Mouse (Mus musculus): Measurements from ENCODE around the gene Dis3l2. TPM values are rescaled to one million over a fixed set of nuclear protein-coding genes. Genes with fewer than 3 reads are reported as not detected.
A peak's percentile ranks its signal among the peaks of the same experiment; 100 is the strongest.

The Dis3l2 gene
- total RNA-seq, 2 experiments from 2014 or later = 16.0 TPM

DNA sequence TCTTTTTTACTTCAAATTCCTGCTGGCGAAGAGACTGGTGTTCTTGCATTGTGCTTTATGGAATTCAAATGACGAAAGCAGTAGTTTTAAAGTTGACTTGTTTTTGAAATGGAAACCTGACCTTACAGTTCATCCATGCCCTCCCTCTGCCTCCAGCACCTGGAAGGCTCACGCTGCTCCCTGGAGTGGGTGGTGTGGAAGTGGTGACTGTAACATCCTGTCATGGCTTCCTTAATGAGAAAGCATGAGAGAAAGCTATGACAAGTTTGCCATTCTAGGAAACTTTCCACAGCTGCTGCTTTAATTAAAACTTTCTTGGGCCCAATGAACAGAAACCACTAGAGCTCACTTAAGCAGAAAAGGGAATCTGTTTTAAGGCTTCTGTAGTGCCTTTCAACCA is 210.3 kb downstream of the Dis3l2 start:
- DNase-seq = no peak
- intact Hi-C loops (cut with DNase I) = no loop called here

DNA sequence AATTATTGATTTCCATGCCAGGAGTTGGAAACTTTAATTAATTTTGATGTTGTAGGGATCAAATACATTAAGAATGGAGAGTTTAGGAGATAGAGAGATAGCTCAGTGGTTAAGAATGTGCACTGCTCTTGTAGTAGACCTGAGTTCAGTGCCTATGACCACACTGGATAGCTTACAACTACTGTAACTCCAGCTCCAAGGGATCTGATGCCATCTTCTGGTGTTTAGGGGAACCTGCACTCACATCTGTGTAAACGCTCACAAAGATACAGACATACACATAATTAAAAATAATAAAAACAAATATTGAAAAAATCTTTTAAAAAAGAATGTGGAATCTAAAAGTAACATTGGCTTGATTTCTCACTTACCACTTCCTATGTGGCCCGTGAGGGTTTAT is 211.1 kb downstream of the Dis3l2 start:
- no peak for DNase-seq
- intact Hi-C loops (cut with DNase I) = no loop called here

DNA sequence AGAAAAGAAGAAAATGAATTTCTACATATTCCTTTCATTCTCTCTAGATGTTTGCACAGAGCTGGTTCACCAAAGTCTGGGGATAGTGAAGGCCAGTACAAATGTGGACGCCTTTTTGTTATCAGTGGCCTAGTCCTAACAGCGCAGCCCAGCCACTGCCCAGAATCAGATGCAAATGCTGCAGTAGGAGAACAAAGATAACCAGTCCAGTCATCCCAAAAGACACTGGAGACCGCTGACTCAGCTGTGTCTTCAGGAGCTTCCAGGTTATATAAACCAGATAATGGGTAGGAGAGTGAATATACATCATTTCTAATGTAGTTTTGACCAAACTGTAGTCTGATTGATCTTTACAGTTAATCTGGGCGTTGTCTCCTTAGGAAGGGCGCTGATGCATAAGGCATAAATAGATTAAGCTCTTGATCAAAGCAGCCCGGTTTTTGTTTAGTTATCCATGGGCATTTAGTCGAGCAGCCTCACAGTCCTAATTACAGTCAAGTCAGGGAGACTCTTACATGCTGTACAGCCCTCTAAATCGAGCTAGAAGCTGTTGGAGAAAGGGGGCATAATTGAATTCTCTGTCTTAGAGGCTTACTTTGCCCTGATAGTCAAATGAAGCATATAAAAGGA is 212.9 kb downstream of the Dis3l2 start:
- DNase-seq = no peak
- intact Hi-C loops (cut with DNase I) = no loop called here

DNA sequence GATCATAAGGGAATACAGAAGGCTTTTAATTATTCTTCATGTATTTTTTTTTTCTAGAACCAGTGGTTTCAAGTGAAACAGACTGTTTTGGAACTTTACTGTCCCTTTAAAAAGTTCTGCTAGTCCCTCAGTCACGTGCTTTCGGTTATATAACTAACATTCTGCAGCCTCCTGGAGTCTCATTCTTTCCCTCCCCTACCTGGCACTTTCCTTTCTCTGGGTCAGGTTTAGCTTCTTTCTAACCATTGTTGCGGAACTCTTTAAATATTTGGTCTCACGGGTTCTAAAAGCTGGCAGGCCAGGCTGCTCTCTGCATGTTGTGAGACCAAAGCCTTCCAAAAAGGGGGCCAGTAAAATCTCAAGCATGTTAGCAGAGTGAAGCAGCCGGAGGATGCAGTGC is 222.2 kb downstream of the Dis3l2 start:
- intact Hi-C loops (cut with DNase I) = no loop called here
- no peak for DNase-seq

DNA sequence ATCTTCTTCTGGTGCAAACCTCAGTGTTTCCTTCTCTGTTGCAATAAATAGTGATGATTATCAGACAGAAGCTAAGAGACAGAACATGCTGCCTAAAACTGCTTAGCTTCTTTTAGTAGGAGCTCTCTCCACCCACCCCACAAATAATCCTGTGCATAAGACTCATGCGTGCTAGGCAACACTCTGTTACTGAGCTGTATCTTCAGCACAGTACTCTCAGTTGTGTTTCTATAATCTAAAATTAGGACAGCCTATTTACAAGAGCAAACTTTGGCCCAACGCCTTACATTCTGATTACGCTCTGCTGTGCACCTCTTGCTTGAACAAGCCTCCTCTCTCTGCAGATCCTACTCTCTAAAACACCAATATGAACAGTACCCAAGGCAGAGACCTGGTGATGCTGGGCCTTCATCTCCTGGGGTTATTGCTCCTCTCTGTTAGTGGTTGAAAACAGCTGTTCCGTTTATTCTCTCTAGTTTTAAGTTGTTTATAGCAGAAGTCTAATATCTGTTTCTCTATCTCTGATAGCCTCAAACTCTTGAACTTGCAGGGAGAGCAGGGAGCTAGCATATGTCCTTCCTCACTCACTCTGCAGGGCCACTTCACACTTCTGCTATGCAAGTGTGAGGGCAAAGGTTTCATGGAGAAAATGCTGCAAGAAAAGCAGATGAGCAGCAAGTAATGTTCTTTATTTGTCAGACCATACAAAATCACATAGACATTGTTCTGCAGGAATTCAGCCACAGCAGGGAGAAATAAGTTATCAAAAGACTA is 228.2 kb downstream of the Dis3l2 start:
- DNase-seq = peak; percentile 29 to 40
- intact Hi-C loops (cut with DNase I) = no loop called here

DNA sequence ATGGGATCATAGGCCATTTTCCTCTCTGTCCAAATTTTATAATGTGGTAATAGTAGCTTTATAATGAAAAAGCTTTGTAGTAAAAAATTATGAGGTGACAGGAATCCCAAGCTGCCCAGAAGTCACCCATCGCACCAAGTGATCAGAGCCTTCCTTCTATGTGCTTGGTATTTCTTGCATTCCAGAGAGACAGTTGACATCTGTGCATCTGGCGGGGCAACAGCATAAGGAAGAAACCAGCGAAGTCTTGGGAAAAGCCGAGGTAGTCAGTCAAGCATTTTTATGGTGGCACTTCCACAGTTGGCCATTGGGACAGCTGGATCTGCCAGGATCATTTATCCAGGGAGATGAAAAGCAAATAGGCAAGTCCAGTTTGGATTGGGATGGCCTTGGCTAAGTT is 229.2 kb downstream of the Dis3l2 start:
- intact Hi-C loops (cut with DNase I) = no loop called here
- no peak for DNase-seq

DNA sequence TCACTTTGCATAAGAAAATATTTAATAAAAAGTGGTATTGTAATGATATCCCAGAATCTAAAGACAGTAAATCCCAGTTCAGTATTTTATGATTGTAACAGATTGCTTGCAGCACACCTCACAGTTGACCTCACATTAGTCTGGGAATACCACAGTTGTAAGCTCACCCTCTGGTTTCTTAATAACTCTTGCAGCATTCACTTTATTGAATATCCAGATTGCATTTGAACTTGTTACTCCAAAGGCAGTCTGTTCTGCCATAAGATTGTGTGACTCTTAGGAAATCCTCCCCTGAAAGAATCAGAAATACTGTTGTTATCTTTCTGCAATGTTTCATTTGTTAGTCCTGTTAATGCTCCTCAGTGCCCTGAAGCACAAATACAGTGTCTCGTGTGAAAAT is 230.0 kb downstream of the Dis3l2 start:
- intact Hi-C loops (cut with DNase I) = no loop called here
- DNase-seq = no peak

DNA sequence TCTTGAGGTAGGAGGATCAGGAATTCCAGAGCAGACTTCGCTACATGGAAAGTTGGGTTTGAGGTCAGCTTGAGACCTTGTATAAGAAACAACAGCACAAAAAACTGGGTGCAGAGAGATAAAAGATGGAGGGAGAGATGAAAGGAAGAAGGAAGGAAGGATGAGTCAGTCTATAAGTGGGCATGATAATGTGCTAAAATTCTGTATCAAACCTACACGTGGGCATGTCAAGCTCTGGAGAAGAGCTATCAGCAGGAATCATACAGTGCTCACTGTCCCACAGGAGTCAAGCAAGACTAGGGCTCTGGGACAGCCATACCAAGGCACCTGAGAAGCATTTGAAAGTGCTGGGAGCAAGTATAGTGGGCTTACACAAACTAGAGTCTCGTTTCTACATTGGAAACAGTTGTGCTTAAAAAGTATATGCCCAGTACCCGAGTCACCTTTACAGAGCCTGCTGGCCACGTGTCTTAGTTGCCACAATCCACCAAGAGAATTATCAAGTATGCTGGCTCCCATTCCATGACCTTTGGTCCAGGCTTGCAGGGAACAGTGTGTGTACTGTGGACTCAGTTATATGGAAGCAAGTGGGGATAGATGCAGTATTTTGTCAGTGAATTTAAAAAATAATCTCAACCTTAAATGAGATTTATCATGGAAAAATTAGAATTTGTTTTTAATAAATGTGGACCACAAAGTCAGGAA is 248.0 kb downstream of the Dis3l2 start:
- intact Hi-C loops (cut with DNase I) = no loop called here
- no peak for DNase-seq

DNA sequence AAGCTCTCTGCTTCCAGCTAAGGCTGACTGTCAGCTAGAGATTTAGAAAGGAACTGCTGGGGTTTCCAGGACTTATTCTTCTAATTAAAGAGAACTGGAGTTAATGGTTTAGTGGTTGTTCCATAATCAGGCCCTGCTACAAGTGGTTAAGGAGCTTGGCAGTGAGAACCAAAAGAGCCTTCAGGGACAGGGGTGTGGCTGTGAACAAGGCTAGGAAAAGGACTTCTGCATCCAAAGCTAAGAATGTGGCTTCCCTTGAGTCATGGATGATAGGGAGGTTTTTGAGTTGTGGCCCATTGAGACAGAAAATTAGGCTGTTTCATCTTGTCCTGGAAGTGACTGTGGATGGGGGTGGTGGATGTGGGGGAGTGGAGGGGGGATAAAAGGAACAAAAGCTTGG is 252.2 kb downstream of the Dis3l2 start:
- DNase-seq = peak; percentile 14 to 25
- intact Hi-C loops (cut with DNase I) = no loop called here

DNA sequence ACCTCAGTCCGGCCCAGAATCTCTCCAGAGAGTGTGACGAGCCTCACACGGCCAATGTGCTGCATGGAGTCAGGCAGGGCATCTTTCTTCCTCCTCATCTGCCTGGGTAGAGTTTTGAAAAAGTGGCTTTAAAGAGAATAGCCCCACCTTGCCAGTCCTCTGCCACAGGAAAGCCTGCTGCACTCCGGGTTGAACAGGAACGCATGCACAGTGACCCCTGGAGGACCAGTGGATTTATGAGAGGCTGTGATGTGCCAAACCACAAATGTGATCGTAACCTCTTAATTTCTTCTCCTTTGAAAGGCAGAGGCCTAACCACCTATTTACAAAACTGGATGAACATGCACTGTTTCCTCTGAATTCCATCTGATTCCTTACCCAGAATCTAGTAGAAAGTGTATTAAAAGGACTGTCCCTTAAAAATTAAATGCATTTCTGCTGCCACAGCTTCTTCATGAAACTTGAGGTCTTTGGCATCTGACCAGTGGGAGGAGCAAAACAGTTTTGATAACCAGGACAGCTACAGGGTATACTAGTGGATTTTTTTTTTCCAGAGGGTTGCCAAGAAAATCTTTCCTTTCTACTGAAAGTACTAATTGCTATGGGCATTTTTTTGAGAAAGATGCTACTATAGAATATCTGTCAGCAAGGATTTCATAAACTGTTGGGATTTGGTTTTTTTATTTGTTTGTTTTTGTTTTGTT is 264.8 kb downstream of the Dis3l2 start:
- peak; percentile 46 to 54 for DNase-seq
- intact Hi-C loops (cut with DNase I) = loop anchor here (1.0 to 2.0 kb wide), 2 partner anchors 72 to 299 kb away; no protein-coding TSS in a partner anchor

DNA sequence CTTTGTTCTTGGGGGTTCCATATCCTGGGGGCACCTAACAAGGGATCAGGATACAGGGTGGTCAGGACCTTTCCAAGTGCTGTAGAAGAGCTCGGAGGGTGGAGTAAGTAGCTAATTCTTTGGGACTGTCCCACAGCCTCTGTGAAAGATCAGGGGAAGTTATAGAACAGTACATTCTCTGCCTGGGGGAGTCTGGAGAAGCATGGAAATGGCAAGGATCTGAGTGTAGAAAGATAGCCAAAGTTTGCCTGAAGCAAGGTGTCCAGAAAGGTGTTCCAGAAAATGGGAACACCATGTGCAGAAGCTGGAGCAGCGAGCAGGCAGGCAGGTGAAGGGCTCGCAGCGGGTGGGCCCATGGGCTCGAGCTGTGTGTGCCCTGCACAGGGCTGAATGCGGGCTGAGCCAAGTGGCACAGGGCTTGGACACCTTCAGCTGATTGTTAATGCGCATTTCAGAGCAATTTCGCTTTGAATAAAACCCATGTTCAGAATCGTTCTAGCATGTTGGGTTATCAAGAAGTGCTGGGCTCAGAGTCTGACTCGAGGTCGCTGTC is 265.6 kb downstream of the Dis3l2 start:
- intact Hi-C loops (cut with DNase I) = loop anchor here (2.0 kb wide), 1 partner anchor 72 kb away; no protein-coding TSS in a partner anchor
- DNase-seq = no peak

DNA sequence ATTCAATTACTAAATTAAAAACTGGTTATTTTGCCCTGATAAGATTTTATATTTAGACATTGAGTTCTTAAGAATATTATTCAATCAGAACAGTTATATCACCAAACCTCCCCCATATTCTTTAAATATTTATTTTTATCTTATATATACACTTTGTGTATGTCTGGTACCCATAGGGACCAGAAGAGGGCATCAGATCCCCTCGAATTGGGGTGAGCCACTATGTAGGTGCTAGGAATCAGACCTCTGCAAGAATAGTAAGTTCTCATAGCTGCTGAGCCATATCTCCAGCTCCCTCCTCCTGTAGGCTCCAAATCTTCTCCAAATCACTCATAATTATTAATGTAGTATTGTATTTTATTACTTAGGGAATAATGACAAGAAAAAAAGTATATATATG is 269.1 kb downstream of the Dis3l2 start:
- intact Hi-C loops (cut with DNase I) = no loop called here
- DNase-seq = no peak

DNA sequence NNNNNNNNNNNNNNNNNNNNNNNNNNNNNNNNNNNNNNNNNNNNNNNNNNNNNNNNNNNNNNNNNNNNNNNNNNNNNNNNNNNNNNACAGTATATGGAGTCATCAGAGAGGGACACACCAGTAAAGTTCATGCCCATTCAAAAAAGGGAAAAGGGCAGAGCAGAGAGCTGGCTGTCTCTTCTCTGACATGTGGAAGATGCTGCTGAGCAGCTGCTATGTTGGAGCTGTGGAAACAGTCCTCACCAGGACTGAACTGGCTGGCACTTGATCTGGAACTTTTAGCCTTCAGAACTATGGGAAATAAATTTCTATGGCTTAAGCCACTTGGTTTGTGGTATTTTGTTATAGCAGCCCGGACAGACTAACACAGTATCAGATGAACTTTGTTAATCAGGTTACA is 273.4 kb downstream of the Dis3l2 start:
- intact Hi-C loops (cut with DNase I) = no loop called here
- DNase-seq = no peak

DNA sequence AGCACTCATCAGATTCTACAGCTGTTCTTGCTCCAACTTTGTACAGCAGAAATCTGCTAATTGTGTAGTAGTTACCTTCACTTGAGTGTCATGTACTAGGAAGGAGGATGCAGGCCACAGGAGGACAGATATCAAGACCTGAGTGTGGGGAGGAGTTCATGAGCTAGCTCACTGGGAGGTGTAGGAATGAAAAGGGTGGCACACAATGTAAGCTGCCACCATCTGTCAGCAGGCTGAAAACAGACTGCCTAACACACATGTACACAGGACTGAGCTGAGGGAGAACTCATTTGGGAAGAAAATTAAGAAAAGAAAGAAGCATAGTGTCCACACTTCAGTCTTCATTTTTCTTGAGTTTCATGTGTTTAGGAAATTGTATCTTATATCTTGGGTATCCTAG is 282.8 kb downstream of the Dis3l2 start:
- DNase-seq = no peak
- intact Hi-C loops (cut with DNase I) = no loop called here

DNA sequence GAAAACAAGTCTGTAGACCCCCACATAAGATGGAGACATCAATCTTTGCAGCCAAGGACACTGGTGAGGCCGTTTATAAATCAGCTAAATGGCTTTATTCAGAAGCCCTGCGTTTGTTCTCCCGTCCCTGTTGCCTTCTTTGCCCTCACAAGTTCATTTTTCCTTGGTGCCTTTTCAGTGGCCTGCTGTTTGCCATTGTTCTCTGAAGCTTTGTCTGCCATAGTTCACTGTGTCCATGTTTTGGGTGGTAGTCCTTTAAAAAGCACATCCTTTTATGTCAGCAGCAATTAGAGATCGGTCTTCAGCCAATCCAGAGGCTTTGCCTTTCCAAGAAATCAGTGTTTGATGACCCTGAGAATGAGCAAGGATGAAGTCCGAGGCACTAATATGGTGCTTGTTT is 289.2 kb downstream of the Dis3l2 start:
- intact Hi-C loops (cut with DNase I) = no loop called here
- no peak for DNase-seq

DNA sequence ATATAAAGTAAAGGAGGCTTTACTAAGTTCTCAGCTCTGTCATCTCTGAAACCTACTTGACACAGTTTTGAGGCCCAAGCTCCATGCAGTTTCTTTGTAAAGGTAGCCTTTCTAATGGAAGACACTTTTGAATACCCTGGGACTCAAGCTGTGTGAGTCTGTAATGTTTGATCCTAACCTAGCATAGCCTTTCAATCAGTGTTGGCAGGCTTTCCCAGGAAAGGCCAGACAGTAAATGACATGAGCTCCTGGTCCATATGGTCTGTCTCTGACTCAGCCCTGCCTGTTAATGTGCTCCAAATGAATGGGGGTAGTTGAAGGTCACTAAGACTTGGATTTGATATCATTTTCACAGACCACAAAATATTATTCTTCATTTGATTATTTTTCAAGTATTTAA is 290.4 kb downstream of the Dis3l2 start:
- no peak for DNase-seq
- intact Hi-C loops (cut with DNase I) = no loop called here

DNA sequence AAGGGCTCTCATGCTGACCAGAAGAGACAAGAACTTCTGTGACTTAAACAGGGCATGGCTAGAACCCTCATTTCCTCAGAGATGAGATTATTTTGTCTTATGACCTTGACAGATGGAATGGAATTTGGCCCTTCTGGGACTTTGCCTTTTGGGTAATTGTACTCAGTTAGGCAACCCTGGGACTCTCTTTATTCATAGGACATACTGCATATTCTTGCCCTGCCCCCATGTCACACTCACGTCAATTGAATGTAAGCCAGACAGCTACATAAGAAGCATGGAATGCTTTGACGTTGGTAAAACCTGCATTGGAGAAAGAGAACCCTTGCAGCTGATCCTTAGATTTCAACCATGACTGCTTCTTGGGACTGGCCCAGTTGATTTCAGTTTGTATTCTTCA is 294.4 kb downstream of the Dis3l2 start:
- intact Hi-C loops (cut with DNase I) = no loop called here
- no peak for DNase-seq

DNA sequence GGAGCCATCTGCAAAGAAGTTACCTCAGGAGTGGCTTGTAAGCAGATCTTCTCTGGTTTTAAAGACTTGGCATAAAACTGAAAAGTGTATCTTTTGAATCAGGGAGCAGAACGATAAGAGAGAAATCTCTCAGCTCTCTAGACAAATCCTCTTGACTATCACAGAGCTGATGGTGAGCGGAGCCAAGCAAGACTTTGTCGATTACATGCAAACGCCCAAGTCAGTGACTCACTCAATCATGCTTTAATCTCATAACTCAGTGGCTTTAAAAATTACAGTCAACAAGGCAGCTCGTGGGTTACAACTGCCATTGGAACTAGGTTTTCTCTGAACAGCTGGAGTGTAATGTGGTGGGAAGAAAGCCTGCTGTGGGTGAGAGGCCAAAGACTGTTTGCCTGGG is 297.8 kb downstream of the Dis3l2 start:
- intact Hi-C loops (cut with DNase I) = no loop called here
- peak in 1 of 2 experiments; percentile 13 for DNase-seq

DNA sequence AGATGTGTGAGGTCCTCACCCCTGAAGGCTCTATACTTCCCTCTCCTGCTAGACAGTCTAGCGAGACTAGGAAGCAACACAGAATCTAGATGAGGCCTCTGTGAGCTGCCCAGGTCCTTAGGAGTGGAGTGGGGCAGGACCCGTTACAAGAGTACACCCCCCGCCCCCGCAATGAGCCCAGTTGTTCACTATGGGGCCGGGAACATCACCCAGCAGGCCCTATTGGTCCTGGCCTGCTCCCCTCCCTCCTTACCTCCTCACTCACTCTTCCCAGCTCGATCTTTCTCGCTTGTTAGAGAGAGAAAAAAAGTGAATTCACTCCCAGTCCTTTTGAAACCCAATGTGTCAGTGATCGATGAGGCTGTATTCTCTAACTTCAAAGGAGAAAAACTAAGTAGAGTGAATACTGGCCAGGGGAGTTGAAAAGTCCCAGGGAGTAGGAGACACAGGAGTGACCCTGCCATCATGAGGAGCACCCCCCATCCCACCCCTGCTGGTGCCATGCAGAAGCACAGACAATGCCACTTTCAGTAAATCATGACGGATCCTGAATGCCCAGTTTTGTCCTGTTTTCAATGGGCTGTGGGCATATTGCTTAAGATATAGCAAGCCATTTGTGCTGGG is 299.0 kb downstream of the Dis3l2 start:
- no peak for DNase-seq
- intact Hi-C loops (cut with DNase I) = no loop called here

DNA sequence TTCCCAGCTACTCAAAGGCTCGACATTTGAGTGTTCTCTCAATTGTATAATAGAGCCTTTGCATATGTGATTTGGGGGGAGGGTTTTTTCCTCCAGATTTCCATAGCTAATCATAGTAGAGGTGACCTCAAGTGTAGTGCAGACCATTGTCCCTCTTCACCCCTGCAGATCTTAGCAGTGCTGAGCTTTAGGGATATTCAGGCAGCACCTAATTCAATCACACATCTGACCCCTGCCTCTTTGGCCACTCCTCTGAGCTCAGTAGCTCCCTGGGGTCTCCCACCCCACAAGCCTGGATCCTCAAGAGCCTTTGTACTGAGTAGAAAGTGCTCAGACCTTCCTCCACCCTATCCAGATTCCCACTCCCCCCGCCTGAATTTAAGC is 299.6 kb downstream of the Dis3l2 start:
- DNase-seq = no peak
- intact Hi-C loops (cut with DNase I) = no loop called here

DNA sequence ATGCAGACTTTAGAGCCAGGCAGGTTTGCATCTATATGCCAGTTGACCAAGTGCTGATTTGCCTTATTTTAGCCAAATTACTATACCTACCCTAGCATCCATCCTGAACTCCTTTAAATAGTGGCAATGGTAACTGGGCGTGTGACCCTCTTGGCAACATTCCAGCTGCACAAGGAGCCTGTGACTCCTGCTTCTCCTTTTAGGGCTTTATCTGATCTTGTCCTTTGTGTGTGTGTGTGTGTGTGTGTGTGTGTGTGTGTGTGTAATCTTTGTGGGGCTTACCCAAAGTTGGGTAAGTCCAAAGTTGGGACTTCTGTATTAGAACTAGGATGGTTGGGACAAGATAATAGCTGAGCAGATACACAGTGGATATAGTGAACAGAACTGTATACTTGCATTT is 302.8 kb downstream of the Dis3l2 start:
- intact Hi-C loops (cut with DNase I) = no loop called here
- DNase-seq = no peak
